Mouse (Mus musculus) neural tube, embryonic 11.5 days (tissue): ENCODE data around the gene B4galnt2. TPM values are rescaled to one million over a fixed set of nuclear protein-coding genes. Genes with fewer than 3 reads are reported as not detected.
"Not testable (repeated sequence)": the region's sequence is repeated elsewhere in the genome, so short reads cannot be mapped to it uniquely, and the experiment has no call there.

Source experiments
- ATAC-seq: fragments of 200-750 bp; cut with Nextera tagmentation; 2 replicates; pipeline ENCODE4 v1.8.0; 2017; ENCODE audit warnings: moderate number of reproducible peaks, mild to moderate bottlenecking, moderate TSS enrichment, moderate library complexity; ENCODE audit not compliant: insufficient read depth, low FRiP score, low TSS enrichment
- DNase-seq: peaks from one replicate; pipeline ENCODE4 v3.0.0-alpha.2; 2015; ENCODE audit warnings: low spot score
- H3K27ac ChIP-seq: fragments of 300-500 bp; sonication (generic); 2 replicates; pipeline ENCODE4 v1.5.1; 2014; ENCODE audit warnings: low read depth, mild to moderate bottlenecking, low read length
- H3K27me3 ChIP-seq: fragments of 300-500 bp; sonication (generic); 2 replicates; pipeline ENCODE4 v1.6.1; 2014; ENCODE audit warnings: mild to moderate bottlenecking, low read length, mixed read lengths; ENCODE audit not compliant: control insufficient read depth, insufficient read depth
- H3K36me3 ChIP-seq: fragments of 300-500 bp; sonication (generic); 2 replicates; pipeline ENCODE4 v1.6.1; 2014; ENCODE audit warnings: mild to moderate bottlenecking, low read length, moderate library complexity, mixed read lengths; ENCODE audit not compliant: control insufficient read depth, insufficient read depth
- H3K4me1 ChIP-seq: fragments of 300-500 bp; sonication (generic); 2 replicates; pipeline ENCODE4 v1.6.1; 2014; ENCODE audit warnings: low read length, mixed read lengths; ENCODE audit not compliant: control insufficient read depth, insufficient read depth
- H3K4me2 ChIP-seq: fragments of 300-500 bp; sonication (generic); 2 replicates; pipeline ENCODE4 v1.6.1; 2014; ENCODE audit warnings: low read depth, mild to moderate bottlenecking, moderate library complexity
- H3K4me3 ChIP-seq: fragments of 300-500 bp; sonication (generic); 2 replicates; pipeline ENCODE4 v1.5.1; 2014; ENCODE audit warnings: low read depth, low read length
- H3K9ac ChIP-seq: fragments of 300-500 bp; sonication (generic); 2 replicates; pipeline ENCODE4 v1.6.1; 2014; ENCODE audit warnings: mild to moderate bottlenecking, low read length
- H3K9me3 ChIP-seq: fragments of 300-500 bp; sonication (generic); 2 replicates; pipeline ENCODE4 v1.6.1; 2016; ENCODE audit warnings: low read length; ENCODE audit not compliant: control insufficient read depth
- WGBS: fragments of 180-500 bp; shearing (Covaris S2); extraction: QIAGEN DNeasy Blood & Tissue Kit; methylation state at CpG from one replicate; pipeline ENCODE4 v1.1.7; 2014; 5-methylcytosine and 5-hydroxymethylcytosine counted together
- polyA plus RNA-seq: library from polyadenylated mRNA; unstranded; fragments of >200 nt; fragmentation: Nextera tagmentation; extraction: Ambion mirVana; gene quantifications from 2 replicates; pipeline ENCODE4 v1.2.1, GENCODE M21; 2014

Gene B4galnt2
- polyA plus RNA-seq, 1 experiment from 2014 or later: not detected

- no peak overlapping the region for H3K27ac ChIP-seq
- H3K9ac ChIP-seq: no peak overlapping the region
- DNase-seq (no peak), ATAC-seq (no peak)
- H3K9me3 ChIP-seq: no peaks in the 10 kb centered on the region
- H3K36me3 ChIP-seq: no peaks in the 10 kb centered on the region
- WGBS: 1% methylated on average over 14 of the region's 14 CpGs
- H3K27me3 ChIP-seq: peaks cover 55% of the 10 kb centered on the region
- H3K4me3 ChIP-seq: 0 out of 2 replicates have a peak overlapping the region, but pooled peaks have one; percentile 14
- peak overlapping the region; percentile 24 for H3K4me2 ChIP-seq
- 0 out of 2 replicates have a peak, but pooled peaks cover 4% of the 10 kb centered on the region for H3K4me1 ChIP-seq
Observed at GRCm38 (mm10) chr11:95913959-95914566, 628 bp downstream of the B4galnt2 start.

- H3K27ac ChIP-seq: no peak overlapping the region
- H3K27me3 ChIP-seq: peaks cover 47% of the 10 kb centered on the region
- H3K9ac ChIP-seq: no peak overlapping the region
- no peaks in the 10 kb centered on the region for H3K9me3 ChIP-seq
- 0 out of 2 replicates have a peak, but pooled peaks cover 4% of the 10 kb centered on the region for H3K4me1 ChIP-seq
- no peak for ATAC-seq
- no peak overlapping the region for H3K4me3 ChIP-seq
- H3K36me3 ChIP-seq: no peaks in the 10 kb centered on the region
- no peak for DNase-seq
- 19% methylated on average over 5 of the region's 7 CpGs for WGBS
- no peak overlapping the region for H3K4me2 ChIP-seq
Observed at GRCm38 (mm10) chr11:95911579-95911978, 3.1 kb downstream of the B4galnt2 start.

GRCm38 (mm10) chr11:95907805-95908524, 6.7 kb downstream of the B4galnt2 start:
- peaks cover 15% of the 10 kb centered on the region for H3K27me3 ChIP-seq
- no peaks in the 10 kb centered on the region for H3K36me3 ChIP-seq
- DNase-seq (no peak), ATAC-seq (no peak)
- H3K27ac ChIP-seq: no peak overlapping the region
- H3K9ac ChIP-seq: no peak overlapping the region
- H3K4me1 ChIP-seq: no peaks in the 10 kb centered on the region
- H3K4me2 ChIP-seq: no peak overlapping the region
- no peaks in the 10 kb centered on the region for H3K9me3 ChIP-seq
- 85% methylated on average over 5 of the region's 5 CpGs for WGBS
- no peak overlapping the region for H3K4me3 ChIP-seq

- WGBS: 76% methylated on average over 2 of the region's 2 CpGs
- Histone ChIP-seq H3K36me3 (no peaks in the 10 kb centered on the region), H3K4me1 (no peaks in the 10 kb centered on the region), H3K27me3 (no peaks in the 10 kb centered on the region), H3K4me2 (no peak overlapping the region), H3K9me3 (no peaks in the 10 kb centered on the region), H3K27ac (no peak overlapping the region), H3K9ac (no peak overlapping the region), H3K4me3 (no peak overlapping the region)
- DNase-seq (no peak), ATAC-seq (no peak)
Observed at GRCm38 (mm10) chr11:95904290-95904689, 10.4 kb downstream of the B4galnt2 start.

GRCm38 (mm10) chr11:95896446-95897179, 18.1 kb downstream of the B4galnt2 start:
- 82% methylated on average over 14 of the region's 14 CpGs for WGBS
- H3K9ac ChIP-seq: no peak overlapping the region
- DNase-seq (no peak), ATAC-seq (no peak)
- no peaks in the 10 kb centered on the region for H3K9me3 ChIP-seq
- no peaks in the 10 kb centered on the region for H3K36me3 ChIP-seq
- no peak overlapping the region for H3K27ac ChIP-seq
- no peak overlapping the region for H3K4me2 ChIP-seq
- H3K27me3 ChIP-seq: no peaks in the 10 kb centered on the region
- H3K4me1 ChIP-seq: no peaks in the 10 kb centered on the region
- no peak overlapping the region for H3K4me3 ChIP-seq

GRCm38 (mm10) chr11:95890462-95891051, 24.1 kb downstream of the B4galnt2 start:
- H3K27me3 ChIP-seq: no peaks in the 10 kb centered on the region
- no peaks in the 10 kb centered on the region for H3K36me3 ChIP-seq
- DNase-seq (no peak), ATAC-seq (no peak)
- no peaks in the 10 kb centered on the region for H3K4me1 ChIP-seq
- no peaks in the 10 kb centered on the region for H3K9me3 ChIP-seq
- no peak overlapping the region for H3K4me2 ChIP-seq
- H3K9ac ChIP-seq: no peak overlapping the region
- H3K27ac ChIP-seq: no peak overlapping the region
- WGBS: 68% methylated on average over 2 of the region's 2 CpGs
- no peak overlapping the region for H3K4me3 ChIP-seq

GRCm38 (mm10) chr11:95879861-95880260, 34.8 kb downstream of the B4galnt2 start:
- H3K9me3 ChIP-seq, H3K27ac ChIP-seq, ATAC-seq, H3K27me3 ChIP-seq, H3K4me3 ChIP-seq, H3K36me3 ChIP-seq, H3K4me2 ChIP-seq, DNase-seq, H3K9ac ChIP-seq, H3K4me1 ChIP-seq: not testable (repeated sequence)
- WGBS: 79% methylated on average over 2 of the region's 2 CpGs

GRCm38 (mm10) chr11:95876296-95876695, 38.4 kb downstream of the B4galnt2 start:
- WGBS: 17% methylated on average over 7 of the region's 7 CpGs
- Histone ChIP-seq H3K9ac (no peak overlapping the region), H3K36me3 (no peaks in the 10 kb centered on the region), H3K9me3 (no peaks in the 10 kb centered on the region), H3K4me3 (no peak overlapping the region), H3K27me3 (no peaks in the 10 kb centered on the region), H3K4me1 (no peaks in the 10 kb centered on the region), H3K27ac (no peak overlapping the region), H3K4me2 (no peak overlapping the region)
- DNase-seq: peak; percentile 72
- ATAC-seq: no peak
